Mouse (Mus musculus) frontal cortex, adult 2 months (tissue): ENCODE data around the gene BC049352. TPM values are rescaled to one million over a fixed set of nuclear protein-coding genes. Genes with fewer than 3 reads are reported as not detected.
A peak's percentile ranks its signal among the peaks of the same experiment; 100 is the strongest.

Source experiments
- DNase-seq, 2 experiments: peaks; one replicate each; pipeline ENCODE4 v3.0.0; 2022; ENCODE audit warnings: low spot score in 1 of 2; ENCODE audit errors: extremely low spot score in 1 of 2
- polyA plus RNA-seq: library from polyadenylated mRNA; depleted of rRNA; stranded (reverse); fragments of >200 nt; gene quantifications from 2 replicates; pipeline ENCODE4 v1.2.3, GENCODE M21; 2012

The BC049352 gene
- polyA plus RNA-seq, 1 experiment, result 3.1 TPM

DNA sequence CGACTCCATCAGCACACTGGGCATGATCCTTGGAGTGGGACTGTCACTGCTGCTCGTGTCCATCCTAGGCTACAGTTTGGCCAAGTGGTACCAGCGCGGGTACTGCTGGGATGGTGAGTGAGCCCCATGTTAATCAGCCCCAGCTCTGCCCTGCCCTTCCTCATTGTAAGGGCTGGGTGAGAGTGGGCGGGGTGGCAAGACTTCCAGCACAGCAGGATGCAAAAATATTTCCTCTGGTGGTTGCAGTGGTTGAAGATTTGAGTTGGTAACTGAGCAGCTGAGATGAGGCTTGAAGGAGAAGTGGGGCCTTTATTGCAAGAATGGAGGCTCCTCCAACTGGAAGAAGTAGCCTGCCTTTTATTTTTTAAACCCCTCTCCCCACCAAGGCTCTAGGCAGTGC, 59.6 kb downstream of the BC049352 start:
- DNase-seq, result no peak

DNA sequence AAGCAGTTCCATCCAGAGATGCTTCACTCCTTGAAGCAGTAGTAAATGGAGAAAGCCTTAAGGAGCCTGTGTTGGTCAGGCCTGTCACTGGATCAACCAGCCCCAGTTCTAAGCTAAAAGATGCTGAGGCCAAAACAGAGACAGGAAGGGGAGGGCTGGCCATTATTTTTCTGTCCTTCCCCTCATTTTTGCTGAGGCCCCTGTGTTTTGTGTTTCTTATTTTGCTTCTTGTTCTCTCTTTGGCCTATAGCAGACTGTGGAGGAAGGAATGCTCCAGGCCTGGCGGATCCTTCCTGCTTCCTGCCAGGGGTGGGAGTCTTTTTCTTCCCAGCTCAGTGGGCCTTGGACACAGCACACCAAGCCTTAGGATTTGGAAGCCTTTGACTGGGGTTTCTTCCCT, 63.6 kb downstream of the BC049352 start:
- DNase-seq, result no peak

DNA sequence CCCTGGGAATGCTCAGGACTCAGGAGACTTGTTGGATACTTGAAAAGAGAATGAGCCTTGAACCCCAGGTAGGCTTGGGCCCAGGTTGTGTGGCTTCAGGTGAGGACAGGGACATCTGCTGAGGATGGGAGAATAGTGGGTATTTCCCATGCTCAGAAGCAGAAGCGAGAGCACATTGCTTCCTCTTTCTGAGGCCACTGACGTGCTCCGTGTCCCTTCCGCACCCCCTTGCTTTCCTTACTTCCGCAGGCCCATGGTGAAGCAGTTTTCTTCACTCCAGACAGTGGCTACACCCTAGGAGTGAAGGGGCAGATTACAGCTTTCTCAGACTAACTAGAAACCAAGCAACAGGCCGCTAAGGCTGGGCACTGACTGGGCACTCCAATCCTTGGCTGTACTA, 64.3 kb downstream of the BC049352 start:
- DNase-seq, result no peak

DNA sequence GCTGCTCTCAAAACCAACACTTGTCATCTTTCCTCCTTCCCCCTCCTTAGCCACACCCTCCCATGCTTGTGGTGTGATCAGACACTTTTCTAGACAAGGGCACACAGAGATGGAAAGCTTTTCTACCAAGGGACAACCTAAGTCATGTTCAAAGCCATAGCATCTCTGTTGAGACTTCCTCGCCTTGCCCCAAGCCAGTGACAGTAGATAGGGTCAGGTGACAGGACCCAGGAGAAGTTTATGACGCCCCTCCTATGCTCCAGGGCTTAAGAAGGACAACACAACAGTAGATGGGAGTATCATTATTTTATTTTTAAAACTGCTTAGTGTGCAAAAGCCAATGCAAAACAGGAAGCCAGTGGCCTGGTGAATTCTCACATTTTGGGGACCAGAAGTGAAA, 65.7 kb downstream of the BC049352 start:
- no peak for DNase-seq

DNA sequence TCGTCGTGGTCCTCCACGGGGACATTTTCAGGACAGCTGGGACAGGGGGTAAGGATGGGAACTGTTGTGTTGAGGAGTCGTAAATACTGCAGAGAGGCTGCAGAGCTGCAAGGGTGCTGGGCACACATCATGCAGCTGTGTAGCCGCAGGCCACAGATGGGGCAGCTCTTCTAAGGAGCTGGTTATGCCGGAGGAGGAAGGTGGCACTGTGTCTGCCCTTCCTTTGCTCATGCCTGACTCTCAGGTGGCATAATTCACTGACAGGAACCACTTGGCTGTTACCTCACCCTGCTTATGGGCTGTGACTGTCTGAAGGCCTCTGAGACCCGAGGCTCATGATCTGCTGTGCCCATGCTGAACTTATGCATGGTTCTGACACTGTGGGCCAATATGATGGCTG, 68.5 kb downstream of the BC049352 start:
- no peak for DNase-seq

DNA sequence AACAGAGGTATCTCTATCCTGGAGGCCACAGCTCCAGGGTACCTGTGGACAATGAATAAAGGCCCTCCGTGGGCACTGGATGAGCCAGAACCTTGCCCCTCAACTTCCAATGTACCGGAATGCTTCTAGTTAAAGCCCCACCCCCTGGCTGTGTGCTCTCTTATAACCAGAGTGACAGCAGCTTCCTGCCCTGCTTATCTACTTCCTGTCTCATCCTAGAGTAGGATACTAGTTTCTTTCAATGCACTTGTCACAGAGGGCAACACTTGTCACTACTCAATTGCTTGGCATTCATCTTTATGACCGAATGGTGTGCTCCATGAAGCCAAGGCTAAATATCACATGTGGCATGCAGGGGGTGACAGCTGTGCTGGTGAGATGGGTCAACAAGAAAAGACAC, 69.5 kb downstream of the BC049352 start:
- DNase-seq, result no peak

DNA sequence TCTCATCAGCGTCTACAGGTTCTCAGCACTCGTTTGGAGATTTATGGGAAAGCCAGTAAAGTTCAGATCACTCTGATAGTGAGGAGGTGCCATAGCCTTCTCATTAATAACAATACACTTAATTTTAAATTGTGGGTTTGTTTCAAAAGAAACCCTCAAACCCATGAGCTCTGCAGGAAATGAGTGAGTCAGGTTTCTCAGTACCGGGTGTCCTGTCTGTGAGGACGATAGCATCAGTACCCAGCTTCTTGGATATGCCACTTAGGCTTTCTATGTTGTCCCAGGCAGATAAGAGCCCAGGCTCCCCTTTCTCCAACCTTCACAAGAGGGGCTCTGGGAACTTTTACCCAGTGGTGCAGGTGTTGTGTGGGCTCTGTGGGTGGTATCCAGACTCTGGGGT, 70.2 kb downstream of the BC049352 start:
- DNase-seq, result no peak

DNA sequence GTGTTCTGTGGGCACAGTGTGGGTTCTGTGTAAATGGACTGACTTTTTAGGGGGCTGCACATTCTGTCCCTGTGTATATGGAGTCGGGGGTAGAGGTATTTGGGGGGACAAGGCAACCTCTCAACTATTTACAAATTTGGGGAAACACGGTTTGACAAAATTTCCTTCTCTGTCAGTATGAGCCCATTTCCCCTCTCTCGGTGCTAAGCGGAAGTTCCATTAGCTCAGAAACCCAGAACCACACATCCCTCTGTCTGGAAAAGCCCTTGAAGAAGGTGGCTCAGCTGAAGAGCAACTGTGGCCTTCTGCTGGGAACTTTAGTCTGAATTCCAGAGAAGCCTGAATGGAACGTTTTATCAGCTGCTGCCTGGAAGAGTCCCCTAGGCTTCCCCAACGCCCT, 70.6 kb downstream of the BC049352 start:
- no peak for DNase-seq

DNA sequence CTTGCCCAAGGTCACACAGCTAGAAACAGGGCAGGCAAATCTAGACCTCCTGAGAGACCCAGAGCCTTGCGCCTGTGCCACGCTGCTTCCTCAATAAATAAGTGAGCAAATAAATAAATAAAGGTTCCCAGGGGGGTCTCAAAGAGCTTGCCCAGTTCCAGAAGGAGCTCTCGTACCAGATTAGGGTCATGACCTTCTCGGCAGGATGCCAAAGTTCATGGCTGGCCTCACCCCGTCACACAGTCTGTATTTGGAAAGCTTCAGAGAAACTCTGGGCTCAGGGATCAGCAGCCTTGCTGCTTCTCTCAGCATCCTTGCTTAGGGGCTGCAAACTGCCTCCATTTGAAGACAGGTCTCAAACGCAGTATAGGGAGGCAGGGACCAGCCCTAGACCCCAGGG, 72.2 kb downstream of the BC049352 start:
- DNase-seq, result no peak

DNA sequence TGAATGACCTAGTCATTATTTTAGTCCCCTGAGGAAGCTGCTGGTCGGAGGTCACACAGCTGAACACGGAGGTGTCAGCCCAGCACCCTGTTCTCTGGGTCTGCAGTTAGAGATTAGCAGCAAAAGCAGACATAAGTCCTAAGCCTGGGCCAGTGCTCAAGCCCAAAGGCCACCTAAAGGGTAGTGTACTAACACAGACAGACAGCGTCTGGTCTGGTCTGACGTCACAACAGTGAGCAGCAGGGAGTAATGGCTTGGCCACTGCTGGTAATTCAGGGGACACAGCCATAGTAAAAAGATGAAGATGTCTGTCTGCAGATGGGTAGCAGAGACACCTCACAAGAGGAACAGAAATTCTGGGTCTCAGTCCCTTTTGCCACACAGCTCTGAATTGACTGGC, 72.8 kb downstream of the BC049352 start:
- no peak for DNase-seq

DNA sequence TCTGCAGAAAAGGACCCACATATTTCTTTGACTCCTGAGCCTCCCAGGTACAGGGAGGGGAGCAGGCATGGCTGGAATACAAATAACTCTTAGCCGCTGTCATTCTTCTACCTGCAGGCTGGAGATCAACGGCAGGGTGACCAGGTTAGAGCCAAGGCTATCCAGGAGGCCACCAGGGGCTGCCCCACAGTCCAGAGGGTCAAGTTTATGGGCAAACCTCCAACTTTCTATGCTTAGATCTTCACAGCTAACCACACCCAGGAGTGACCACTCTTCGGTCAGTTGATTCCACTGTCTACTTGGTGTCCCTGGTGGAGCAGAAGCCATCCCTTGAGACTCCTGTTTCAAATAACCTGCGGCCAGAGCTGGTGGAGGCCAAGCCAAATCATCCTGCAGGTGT, 73.6 kb downstream of the BC049352 start:
- no peak for DNase-seq

DNA sequence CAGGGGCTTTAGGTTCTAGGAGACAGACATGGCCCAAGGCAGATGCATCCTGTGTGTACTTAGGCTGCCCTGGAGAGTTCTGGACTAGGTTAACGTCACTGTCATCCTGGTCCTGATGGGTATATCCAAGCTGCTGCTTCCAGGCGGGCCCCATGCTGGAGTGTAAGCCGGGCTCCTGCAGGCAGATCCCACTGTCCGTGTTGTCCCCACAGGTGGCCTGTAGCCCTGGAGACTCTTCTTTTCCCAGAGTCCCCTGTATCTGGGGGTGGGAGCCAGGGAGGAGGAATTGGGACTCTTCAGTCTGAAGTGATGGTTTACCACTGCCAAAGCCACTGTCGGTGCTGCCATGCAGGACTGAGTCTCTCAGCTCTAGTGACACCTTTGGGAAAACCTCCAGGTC, 74.2 kb downstream of the BC049352 start:
- no peak for DNase-seq

DNA sequence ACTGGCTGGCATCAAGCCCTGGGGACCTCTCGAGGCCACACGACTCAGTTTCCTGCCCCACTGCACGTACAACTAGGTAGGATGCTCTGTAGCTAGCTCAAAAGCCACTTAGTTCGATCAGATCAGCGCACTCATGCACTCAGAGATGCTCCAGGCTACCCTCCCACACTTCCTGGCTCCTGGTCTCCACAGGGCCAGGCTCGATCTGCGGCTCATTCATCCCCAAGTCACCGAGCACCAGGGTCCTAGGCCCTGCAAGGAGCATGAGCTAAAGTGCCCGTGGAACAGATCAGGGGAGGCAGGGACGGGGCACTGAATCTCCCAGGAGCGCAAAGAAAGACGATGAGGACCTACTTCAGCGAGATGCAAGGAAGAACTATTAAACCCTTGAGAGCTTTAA, 77.3 kb downstream of the BC049352 start:
- DNase-seq, result no peak

DNA sequence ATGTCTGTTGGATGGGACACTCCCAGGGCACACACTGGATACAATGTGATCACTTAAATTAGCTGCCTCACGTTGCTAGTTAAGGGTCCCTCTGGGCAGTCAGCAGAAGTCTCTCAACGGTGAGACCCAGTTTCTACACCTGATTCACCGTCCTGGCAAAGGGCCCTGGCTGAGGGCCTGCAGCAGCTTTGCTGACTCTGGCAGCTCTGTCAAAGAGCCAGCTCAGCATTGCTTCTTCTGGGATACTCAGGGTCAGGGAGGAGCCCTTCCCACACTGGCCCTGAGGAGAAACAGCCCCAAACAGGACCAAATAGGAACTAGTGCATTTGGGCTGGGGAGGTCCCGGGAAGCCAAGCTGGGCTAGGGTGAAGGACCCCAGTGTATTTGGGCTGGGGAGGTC, 79.7 kb downstream of the BC049352 start:
- DNase-seq, result no peak

DNA sequence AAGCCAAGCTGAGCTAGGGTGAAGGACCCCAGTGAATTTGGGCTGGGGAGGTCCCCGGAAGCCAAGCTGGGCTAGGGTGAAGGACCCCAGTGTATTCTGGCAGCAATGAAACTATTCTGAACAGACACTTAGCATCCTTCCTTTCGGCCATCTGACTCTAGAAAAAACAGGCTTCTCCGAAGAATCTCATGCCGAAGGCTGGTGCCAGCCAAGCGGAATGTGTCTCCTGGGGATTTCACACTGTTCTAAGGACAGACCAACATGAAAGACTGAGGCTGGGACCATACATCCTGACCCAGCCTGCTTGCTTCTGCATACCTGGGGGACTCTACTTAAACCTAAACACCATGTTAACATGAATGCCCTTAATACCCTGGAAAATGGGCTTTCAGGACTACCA, 80.1 kb downstream of the BC049352 start:
- DNase-seq, result no peak

DNA sequence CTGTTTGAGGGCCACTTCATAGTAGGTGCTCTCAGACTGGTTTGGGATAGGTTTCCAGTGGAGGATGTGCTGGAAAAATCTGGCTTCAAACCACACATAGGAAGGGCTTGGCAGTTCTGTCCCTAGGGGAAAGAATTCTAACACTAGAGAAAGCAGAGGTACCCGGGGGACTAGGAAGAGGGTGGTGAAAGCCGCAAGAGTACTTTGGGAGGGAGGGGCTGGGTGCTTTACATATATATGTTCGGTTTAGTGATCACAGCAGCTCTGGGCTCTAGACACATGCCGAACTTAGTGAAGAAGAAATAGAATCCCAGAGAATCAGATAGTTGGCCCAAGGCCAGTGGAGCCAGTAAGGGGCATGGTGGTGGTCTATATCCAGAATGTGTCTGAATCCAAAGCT, 85.3 kb downstream of the BC049352 start:
- DNase-seq, result no peak

DNA sequence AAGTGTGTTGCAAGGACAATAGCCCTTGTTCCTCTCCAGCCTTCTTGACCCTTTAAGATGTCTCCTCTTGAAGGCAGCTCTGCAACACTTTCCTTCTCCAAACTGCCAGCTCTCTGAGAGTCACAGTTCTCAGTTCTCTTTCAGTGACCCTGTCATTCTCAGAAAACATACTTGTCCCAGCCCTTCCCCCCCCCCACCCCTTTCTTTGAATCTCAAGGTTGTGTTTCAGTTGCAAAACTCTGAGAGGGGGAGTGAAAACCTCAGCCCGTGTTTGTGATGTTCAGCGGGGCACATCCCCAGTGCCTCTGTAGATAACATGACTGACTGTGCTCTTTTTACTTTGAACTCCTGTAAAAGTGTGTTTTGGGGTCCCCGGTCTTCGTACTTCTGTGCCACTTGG, 86.3 kb downstream of the BC049352 start:
- no peak for DNase-seq

DNA sequence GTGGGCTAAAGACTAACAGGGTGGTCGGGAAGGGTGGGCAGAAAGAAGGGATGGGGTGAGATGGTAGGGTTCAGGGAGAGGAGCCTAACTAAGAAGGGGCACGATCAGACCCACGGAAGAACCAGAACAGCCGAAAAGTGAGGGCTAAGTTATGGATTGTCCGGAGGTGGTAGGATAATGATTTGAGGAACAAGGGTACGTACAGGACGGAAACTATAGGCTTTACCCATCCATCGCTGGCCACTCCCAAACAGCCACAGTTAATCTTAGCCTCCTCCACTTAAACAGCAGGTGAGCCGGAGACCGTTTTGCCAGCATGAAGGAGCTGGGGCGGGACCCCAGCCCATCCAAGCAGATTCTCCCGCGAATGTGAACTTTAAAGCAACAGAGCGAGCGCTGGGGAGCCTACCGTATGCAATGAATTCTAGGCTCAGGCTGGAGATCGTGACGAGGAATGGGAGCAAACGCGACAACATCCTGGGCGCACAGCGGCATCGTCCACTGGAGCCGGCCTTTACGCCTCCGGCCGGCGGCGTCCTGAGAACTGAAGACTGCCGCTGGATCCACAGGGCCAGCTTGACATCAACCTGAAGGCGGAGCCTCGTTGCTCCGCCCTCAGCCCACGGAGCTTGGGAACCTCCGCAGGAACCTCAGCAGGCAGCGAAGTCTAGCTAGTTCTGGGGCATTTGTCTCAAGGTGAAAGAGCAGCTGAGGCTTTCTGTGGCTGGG, 87.0 kb downstream of the BC049352 start, which contains the start of gene Il10ra:
TSS of gene Il10ra (minus strand) at position 553 of the 729 bp plus-strand sequence.
- DNase-seq, result peak in 1 of 2 experiments; percentile 45

DNA sequence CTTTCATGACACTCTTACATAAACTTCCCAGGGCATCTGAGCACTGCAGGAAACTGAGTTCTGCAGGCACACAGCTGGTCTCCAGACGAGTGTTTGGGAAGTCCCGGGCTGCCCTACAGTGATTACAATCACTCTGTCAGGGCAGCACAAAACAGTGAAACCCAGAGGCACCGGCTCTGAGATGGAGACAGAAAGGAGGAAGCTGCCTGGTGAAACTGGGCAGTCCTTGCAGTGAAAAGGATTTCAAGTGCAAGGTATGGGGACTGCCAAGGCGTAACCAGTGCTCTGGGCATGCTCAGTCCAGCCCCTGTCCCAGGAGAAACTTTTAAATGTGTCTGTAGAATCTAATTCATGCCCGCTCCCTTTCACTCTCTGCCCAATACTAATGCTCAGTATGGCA, 90.4 kb downstream of the BC049352 start:
- no peak for DNase-seq

DNA sequence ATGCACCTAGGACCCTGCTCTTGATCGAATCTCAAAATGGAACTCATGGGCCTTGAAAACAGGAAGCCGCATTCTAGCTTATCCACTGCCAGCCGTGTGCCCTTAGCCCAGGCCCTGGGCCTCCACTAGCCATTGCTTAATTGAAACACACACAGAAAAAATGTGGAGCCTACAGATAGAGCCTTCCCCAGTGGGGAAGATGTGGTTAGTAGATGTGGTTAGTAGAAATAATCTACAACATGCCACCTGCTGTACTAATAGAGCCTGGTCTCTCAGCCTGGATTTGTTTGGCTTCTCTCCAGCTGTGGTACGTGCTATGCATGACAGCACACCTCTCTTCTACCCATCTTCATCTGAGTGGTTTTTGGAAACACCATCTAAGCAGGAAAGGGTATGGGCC, 92.4 kb downstream of the BC049352 start:
- no peak for DNase-seq

DNA sequence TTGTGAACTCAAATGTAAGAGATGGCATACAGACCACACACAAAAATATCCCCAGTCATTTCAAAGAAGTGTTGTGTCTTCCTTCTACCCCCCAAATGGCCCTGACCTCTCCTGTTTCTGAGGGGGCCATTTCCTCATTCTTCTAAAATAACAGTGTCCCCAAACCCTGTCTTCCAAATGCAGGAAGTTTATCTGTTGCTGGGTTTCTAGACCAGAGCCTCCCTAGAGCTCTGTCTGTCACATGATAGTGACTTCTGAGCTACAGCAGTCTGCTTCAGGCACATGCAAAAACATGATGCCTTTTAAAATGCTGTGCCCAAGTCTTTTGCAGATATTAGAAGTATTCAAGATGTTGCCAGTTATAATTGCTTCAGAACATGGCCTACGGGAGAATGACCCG, 92.8 kb downstream of the BC049352 start:
- no peak for DNase-seq

DNA sequence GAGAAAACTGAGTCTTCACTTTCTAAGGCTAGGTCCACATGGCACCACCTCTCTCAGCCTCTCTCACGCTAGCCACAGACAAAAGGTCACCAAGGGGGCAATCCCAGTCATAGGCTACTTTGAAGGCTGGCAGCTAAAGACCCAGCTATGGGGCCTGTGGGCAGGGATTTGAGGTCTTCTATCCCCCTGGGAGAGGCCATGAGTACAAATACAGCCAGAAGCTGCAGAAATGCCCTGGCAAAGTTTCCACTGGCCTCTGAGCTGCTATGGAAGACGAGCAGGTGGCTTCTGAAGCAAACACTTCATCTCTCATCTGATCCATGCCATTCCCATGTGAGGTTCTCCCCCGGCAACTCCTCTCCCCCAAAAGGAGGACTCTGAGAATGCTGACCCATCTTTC, 98.3 kb downstream of the BC049352 start:
- no peak for DNase-seq

DNA sequence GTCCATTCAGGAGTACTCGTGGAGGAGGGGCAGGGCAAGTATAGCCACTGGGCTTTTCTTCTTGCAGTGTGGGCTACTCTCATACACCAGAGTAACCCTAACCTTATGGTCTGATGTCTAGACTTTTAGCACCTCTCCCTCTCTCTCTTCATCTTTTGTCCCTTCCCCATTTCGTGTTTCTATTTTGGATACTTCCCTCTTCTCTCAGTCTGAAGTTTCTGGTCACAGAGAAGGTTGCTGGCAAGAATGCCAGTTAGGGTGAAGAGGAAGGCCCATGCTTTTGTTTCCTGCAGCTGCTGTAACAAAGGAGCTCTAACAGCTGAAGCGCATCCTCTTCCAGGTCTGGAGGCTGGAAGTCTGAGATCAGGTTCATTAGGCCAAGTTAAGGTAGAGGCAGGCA, 99.1 kb downstream of the BC049352 start:
- DNase-seq, result no peak
